Mouse (Mus musculus) heart, postnatal 0 days (tissue): ENCODE data around the gene Popdc3. TPM values are rescaled to one million over a fixed set of nuclear protein-coding genes. Genes with fewer than 3 reads are reported as not detected.

ENCODE experiments used
- ATAC-seq: fragments of 200-750 bp; cut with Nextera tagmentation; 2 replicates; pipeline ENCODE4 v1.8.0; 2017; ENCODE audit warnings: low read depth, moderate number of reproducible peaks, moderate library complexity; ENCODE audit not compliant: insufficient read depth
- DNase-seq: peaks from one replicate; pipeline ENCODE4 v3.0.0-alpha.2; 2016; ENCODE audit warnings: low spot score
- H3K27ac ChIP-seq: fragments of 300-500 bp; sonication (generic); 2 replicates; pipeline ENCODE4 v1.5.1; 2014; ENCODE audit warnings: low read depth, mild to moderate bottlenecking
- H3K27me3 ChIP-seq: fragments of 300-500 bp; sonication (generic); 2 replicates; pipeline ENCODE4 v1.6.1; 2014; ENCODE audit warnings: low read length, mixed read lengths; ENCODE audit not compliant: control insufficient read depth, insufficient read depth
- H3K36me3 ChIP-seq: fragments of 300-500 bp; sonication (generic); replicated peaks from 2 replicates; pipeline ENCODE4 v1.6.1; 2014; ENCODE audit warnings: low read length, mixed read lengths; ENCODE audit not compliant: control insufficient read depth, insufficient read depth
- H3K4me1 ChIP-seq: fragments of 300-500 bp; sonication (generic); 2 replicates; pipeline ENCODE4 v1.6.1; 2014; ENCODE audit warnings: antibody characterized with exemption; ENCODE audit not compliant: control insufficient read depth, insufficient read depth
- H3K4me2 ChIP-seq: fragments of 300-500 bp; sonication (generic); 2 replicates; pipeline ENCODE4 v1.6.1; 2014; ENCODE audit warnings: low read depth, mild to moderate bottlenecking, low read length, moderate library complexity
- H3K4me3 ChIP-seq: fragments of 300-500 bp; sonication (generic); 2 replicates; pipeline ENCODE4 v1.5.1; 2014; ENCODE audit warnings: low read depth, low read length
- H3K9ac ChIP-seq: fragments of 300-500 bp; sonication (generic); replicated peaks from 2 replicates; pipeline ENCODE4 v1.6.1; 2014; ENCODE audit warnings: low read depth, low read length, mixed read lengths
- H3K9me3 ChIP-seq: fragments of 300-500 bp; sonication (generic); replicated peaks from 2 replicates; pipeline ENCODE4 v1.6.1; 2016; ENCODE audit warnings: low read length; ENCODE audit not compliant: control insufficient read depth
- CTCF ChIP-seq: IDR thresholded peaks from 2 replicates; pipeline ENCODE4 v1.5.1; 2016; ENCODE audit warnings: antibody characterized with exemption, control low read depth, low read depth
- EP300 ChIP-seq: IDR thresholded peaks from 2 replicates; pipeline ENCODE4 v1.6.1; 2016; ENCODE audit warnings: antibody characterized with exemption, low read depth
- WGBS: fragments of 180-500 bp; shearing (Covaris S2); extraction: QIAGEN DNeasy Blood & Tissue Kit; methylation state at CpG from one replicate; pipeline ENCODE4 v1.1.7; 2014; 5-methylcytosine and 5-hydroxymethylcytosine counted together
- polyA plus RNA-seq: library from polyadenylated mRNA; unstranded; fragments of >200 nt; fragmentation: Nextera tagmentation; extraction: Ambion mirVana; gene quantifications from 2 replicates; pipeline ENCODE4 v1.2.1, GENCODE M21; 2015
- total RNA-seq: library from RNA; depleted of rRNA; stranded (reverse); fragments of >200 nt; gene quantifications from 2 replicates; pipeline ENCODE4 v1.2.3, GENCODE M21; 2014; ENCODE audit warnings: low replicate concordance

The Popdc3 gene
- total and polyA plus RNA-seq, 2 experiments from 2014 or later = 50.6 to 71.9 TPM

DNA sequence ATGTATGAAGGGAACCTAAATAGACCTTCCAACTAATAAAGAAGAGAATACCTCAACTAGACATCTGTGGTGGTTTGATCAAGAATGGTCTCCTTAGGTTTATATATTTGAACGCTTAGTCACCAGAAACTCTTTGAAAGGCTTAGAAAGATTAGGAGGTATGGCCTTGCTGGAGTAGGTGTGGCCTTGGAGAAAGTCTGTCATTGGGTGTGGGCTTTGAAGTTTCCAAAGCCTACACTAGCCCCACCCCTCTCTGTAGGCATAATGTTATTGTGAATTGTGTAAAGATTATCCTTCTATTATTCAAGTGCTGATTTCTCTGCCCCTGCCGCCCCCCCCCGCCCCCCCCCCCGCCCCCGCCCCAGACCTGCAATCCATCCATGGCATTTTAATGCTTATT is 59.6 kb downstream of the Popdc3 start:
- H3K27me3 ChIP-seq = no peaks in the 10 kb centered on the region
- DNase-seq (no peak), ATAC-seq (no peak)
- 0 out of 2 replicates have a peak, but pooled peaks cover 3% of the 10 kb centered on the region for H3K4me1 ChIP-seq
- TF ChIP-seq EP300 = no peak
- no peak for TF ChIP-seq CTCF
- WGBS = 72% methylated on average over 5 of the region's 5 CpGs
- H3K36me3 ChIP-seq = no peaks in the 10 kb centered on the region
- no peak overlapping the region for H3K4me2 ChIP-seq
- H3K4me3 ChIP-seq = no peak overlapping the region
- H3K9ac ChIP-seq = no peak overlapping the region
- no peaks in the 10 kb centered on the region for H3K9me3 ChIP-seq
- H3K27ac ChIP-seq = no peak overlapping the region

- Histone ChIP-seq H3K4me1 (peaks cover 6% of the 10 kb centered on the region; the same call in 1 of the 2 replicates), H3K36me3 (no peaks in the 10 kb centered on the region), H3K9ac (no peak overlapping the region), H3K27me3 (no peaks in the 10 kb centered on the region), H3K4me2 (no peak overlapping the region), H3K4me3 (no peak overlapping the region), H3K27ac (no peak overlapping the region), H3K9me3 (0 out of 2 replicates have a peak, but pooled peaks cover 8% of the 10 kb centered on the region)
- DNase-seq = no peak
- TF ChIP-seq CTCF = no peak
- TF ChIP-seq EP300 = no peak
- no peak for ATAC-seq
- 87% methylated on average over 1 of the region's 1 CpGs for WGBS
These were observed 82.6 kb downstream of the Popdc3 start for GRCm38 (mm10) chr10:45260477-45260876.

DNA sequence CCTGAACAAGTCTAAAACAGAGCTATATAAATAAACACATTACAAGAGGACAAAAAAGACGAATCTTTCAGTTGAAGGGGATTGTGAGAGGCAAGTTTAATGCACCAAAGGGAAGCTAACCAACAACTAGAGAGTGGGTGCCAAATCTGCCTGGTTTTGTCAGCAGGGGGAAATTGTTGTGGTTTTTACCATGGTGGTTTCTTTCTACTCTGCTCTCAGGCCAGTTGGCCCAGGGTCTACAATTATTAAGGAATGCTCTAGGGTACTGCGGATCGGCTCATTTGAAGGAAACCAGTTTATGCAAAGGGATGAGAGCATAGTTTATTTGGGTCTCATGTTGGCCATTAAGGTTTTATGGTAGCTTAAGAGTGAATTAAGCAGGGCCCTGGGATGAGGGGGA is 84.2 kb downstream of the Popdc3 start:
- H3K9me3 ChIP-seq = no peaks in the 10 kb centered on the region
- H3K4me1 ChIP-seq = peaks cover 6% of the 10 kb centered on the region; the same call in 1 of the 2 replicates
- ATAC-seq (no peak), DNase-seq (no peak)
- H3K27ac ChIP-seq = no peak overlapping the region
- TF ChIP-seq EP300 (no peak), CTCF (no peak)
- H3K36me3 ChIP-seq = no peaks in the 10 kb centered on the region
- H3K4me3 ChIP-seq = no peak overlapping the region
- no peak overlapping the region for H3K9ac ChIP-seq
- 91% methylated on average over 3 of the region's 3 CpGs for WGBS
- no peaks in the 10 kb centered on the region for H3K27me3 ChIP-seq
- H3K4me2 ChIP-seq = no peak overlapping the region

DNA sequence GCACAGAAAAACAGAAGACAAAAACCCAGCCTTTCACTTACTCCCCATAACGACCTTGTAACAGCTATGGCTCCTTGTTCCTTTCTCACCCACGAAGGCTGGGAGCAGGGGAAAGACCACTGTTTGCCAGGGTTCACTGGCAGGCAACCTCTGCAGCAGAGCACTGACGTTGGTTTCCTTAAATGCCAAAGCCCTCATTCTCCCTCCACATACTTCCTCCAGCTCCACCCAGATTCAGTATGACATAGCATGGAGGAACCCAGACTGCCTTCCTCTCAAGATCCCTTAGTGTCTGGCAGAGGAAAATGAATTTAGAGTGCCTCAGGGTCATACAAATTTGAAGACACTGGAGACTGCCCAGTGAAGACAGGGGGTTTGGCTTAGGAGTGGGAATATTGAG is 98.6 kb downstream of the Popdc3 start:
- no peak for ATAC-seq
- Histone ChIP-seq H3K36me3 (no peaks in the 10 kb centered on the region), H3K9ac (no peak overlapping the region), H3K4me2 (no peak overlapping the region), H3K4me1 (no peaks in the 10 kb centered on the region), H3K4me3 (no peak overlapping the region), H3K9me3 (no peaks in the 10 kb centered on the region), H3K27ac (0 out of 2 replicates have a peak overlapping the region, but pooled peaks have one; percentile 16), H3K27me3 (no peaks in the 10 kb centered on the region)
- no peak for DNase-seq
- TF ChIP-seq EP300 (no peak), CTCF (no peak)
- WGBS = 26% methylated on average over 3 of the region's 3 CpGs

- Histone ChIP-seq H3K36me3 (no peaks in the 10 kb centered on the region), H3K27ac (0 out of 2 replicates have a peak overlapping the region, but pooled peaks have one; percentile 16), H3K9me3 (no peaks in the 10 kb centered on the region), H3K4me3 (no peak overlapping the region), H3K4me2 (no peak overlapping the region), H3K9ac (no peak overlapping the region), H3K27me3 (no peaks in the 10 kb centered on the region), H3K4me1 (no peaks in the 10 kb centered on the region)
- 57% methylated on average over 5 of the region's 5 CpGs for WGBS
- DNase-seq (no peak), ATAC-seq (no peak)
- no peak for TF ChIP-seq CTCF
- no peak for TF ChIP-seq EP300
These were observed 99.1 kb downstream of the Popdc3 start for GRCm38 (mm10) chr10:45276995-45277394.

GRCm38 (mm10) chr10:45285651-45286050 is 107.8 kb downstream of the Popdc3 start:
- H3K9me3 ChIP-seq = no peaks in the 10 kb centered on the region
- H3K27me3 ChIP-seq = peaks cover 9% of the 10 kb centered on the region; the same call in 1 of the 2 replicates
- WGBS = 26% methylated on average over 5 of the region's 5 CpGs
- DNase-seq = peak; percentile 81
- ATAC-seq = peak; percentile 55
- peaks cover 18% of the 10 kb centered on the region for H3K4me1 ChIP-seq
- TF ChIP-seq EP300 (0 out of 2 replicates have a peak, but pooled peaks have one; percentile 38), CTCF (no peak)
- H3K36me3 ChIP-seq = no peaks in the 10 kb centered on the region
- no peak overlapping the region for H3K9ac ChIP-seq
- H3K4me2 ChIP-seq = no peak overlapping the region
- no peak overlapping the region for H3K4me3 ChIP-seq
- H3K27ac ChIP-seq = peak overlapping the region; percentile 58
